Comparison of ENCODE assay signal across 10 mouse cellular contexts in the genomic region with DNA sequence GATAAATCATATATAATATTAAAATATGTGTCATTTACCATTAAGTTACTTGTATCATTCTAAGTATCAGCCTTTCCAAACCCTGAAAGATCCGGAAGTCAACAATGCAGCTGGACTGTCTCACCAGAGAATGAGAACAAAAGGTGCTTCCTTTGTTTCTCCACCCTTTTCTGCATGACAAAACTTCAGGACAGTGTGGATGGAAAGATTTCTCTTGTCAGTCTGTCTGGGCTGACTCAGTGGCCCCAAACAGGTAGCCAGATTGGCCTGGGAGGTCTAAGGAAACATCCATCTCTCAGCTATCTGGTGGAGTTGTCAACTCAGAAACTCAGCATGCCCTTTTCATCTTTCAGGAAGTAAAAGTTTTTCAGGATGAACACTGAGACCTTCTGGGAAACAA.
"Had no signal": no experiment of that assay in that cellular context is flagged by ENCODE, and none has a peak within 500 bp of the region (broad histone marks: within the 10 kb centered on the region; RNA-seq: fewer than 3 reads in every experiment).

No protein-coding gene starts in this region.

- DNase-seq: lung, adult 2 months; lung, postnatal 14 days; lung, postnatal 36 days; right cerebral cortex, postnatal 14 days; thymus, adult 2 months; thymus, postnatal 25 days; thymus, postnatal 4 days had no signal

- ATAC-seq: lung, postnatal 0 days; midbrain, embryonic 13.5 days; midbrain, embryonic 15.5 days had no signal
